Mouse (Mus musculus): ENCODE results near the gene Setd4. TPM values are rescaled to one million over a fixed set of nuclear protein-coding genes. Genes with fewer than 3 reads are reported as not detected.

The Setd4 gene
- polyA plus RNA-seq, 1 experiment from 2014 or later = 6.3 TPM

DNA sequence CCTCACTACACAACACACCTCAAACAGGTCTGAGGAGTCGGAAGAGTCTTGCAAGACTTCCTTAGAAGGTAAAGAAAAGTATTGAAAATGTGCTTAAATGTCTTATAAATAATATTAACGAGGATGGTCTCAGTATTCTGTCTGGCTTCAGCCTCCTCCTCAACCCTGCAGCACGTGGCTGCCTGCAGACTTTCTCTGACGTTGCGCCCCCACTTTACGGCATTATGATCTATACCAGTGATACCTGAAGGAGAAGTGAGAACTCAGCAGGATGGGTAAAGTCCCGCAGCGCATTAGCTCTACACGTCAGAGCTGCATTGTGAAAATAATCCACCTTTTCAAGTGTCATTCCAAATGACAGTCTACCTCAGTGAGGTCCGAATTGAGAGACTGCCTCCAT lies 9.4 kb downstream of the Setd4 start:
- no peaks in the 10 kb centered on the region for H3K9me3 ChIP-seq (ENCODE audit: low read length)
- peaks cover 20% of the 10 kb centered on the region for H3K36me3 ChIP-seq (replicated peaks; ENCODE audit: insufficient read depth, low read length)
- peaks cover 2% of the 10 kb centered on the region for H3K4me1 ChIP-seq (ENCODE audit: insufficient read depth)
- H3K9ac ChIP-seq (replicated peaks) = no peak overlapping the region
- WGBS (ENCODE audit: insufficient replicate concordance) = 84% methylated on average over 10 of the region's 10 CpGs
- TF ChIP-seq EP300 (IDR thresholded peaks at IDR 0.05; ENCODE audit: low read depth) (no peak), CTCF (IDR thresholded peaks at IDR 0.05; ENCODE audit: low read depth) (no peak)
- ATAC-seq (no peak), DNase-seq (no peak)
- H3K27me3 ChIP-seq (ENCODE audit: insufficient read depth, low read length) = no peaks in the 10 kb centered on the region
- H3K4me3 ChIP-seq (ENCODE audit: low read depth, low read length) = no peak overlapping the region
- no peak overlapping the region for H3K4me2 ChIP-seq (ENCODE audit: low read depth, low read length)
- no peak overlapping the region for H3K27ac ChIP-seq (ENCODE audit: low read depth)

DNA sequence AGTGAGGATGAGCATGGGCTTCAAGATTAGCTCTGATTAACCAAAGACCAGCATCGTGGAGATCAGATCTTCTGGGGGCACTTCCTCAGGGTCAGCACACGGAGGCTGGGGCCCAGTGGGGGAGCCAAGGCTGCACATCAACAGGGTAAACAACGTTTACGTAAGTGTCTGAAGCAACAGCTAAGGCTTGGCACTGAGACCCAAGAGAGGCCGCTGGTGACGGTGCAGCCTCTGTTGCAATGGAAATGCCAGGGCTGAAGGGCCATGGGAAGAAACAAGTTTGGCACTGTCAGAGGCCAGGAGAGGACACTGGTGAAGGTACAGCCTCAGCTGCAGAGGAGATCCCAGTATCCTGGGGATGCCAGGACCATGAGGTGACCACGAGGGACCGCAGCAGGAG lies 10.5 kb downstream of the Setd4 start:
- Histone ChIP-seq H3K27me3 (ENCODE audit: insufficient read depth, low read length) (no peaks in the 10 kb centered on the region), H3K4me3 (ENCODE audit: low read depth, low read length) (no peak overlapping the region), H3K4me2 (ENCODE audit: low read depth, low read length) (no peak overlapping the region), H3K9ac (replicated peaks) (no peak overlapping the region), H3K27ac (ENCODE audit: low read depth) (peak overlapping the region; percentile 88), H3K4me1 (ENCODE audit: insufficient read depth) (no peaks in the 10 kb centered on the region), H3K36me3 (replicated peaks; ENCODE audit: insufficient read depth, low read length) (peaks cover 18% of the 10 kb centered on the region), H3K9me3 (ENCODE audit: low read length) (no peaks in the 10 kb centered on the region)
- TF ChIP-seq CTCF (IDR thresholded peaks at IDR 0.05; ENCODE audit: low read depth) = no peak
- no peak for TF ChIP-seq EP300 (IDR thresholded peaks at IDR 0.05; ENCODE audit: low read depth)
- ATAC-seq (peak; percentile 47), DNase-seq (peak; percentile 38)
- WGBS (ENCODE audit: insufficient replicate concordance) = 78% methylated on average over 8 of the region's 8 CpGs

DNA sequence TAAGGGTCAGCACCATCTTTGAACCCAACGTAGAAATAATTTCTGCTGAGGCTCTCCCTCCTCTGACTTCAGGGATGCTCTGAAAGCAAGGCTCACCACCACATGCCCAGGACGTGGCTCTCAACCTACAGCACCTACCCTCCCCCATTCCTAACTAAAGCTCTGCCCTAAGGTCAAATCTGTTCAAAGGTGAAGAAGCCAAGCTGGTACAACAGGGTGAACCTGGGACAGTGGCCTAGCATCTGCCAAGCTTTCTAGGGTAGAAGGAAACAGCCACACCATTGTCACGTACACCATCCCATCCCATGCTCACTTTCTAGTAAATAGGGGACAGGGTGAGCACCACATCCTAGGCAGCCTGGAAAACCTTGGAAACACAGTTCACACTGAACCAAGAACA lies 11.2 kb downstream of the Setd4 start:
- Histone ChIP-seq H3K9me3 (ENCODE audit: low read length) (no peaks in the 10 kb centered on the region), H3K27ac (ENCODE audit: low read depth) (peak overlapping the region; percentile 88), H3K27me3 (ENCODE audit: insufficient read depth, low read length) (no peaks in the 10 kb centered on the region), H3K9ac (replicated peaks) (no peak overlapping the region), H3K4me1 (ENCODE audit: insufficient read depth) (peaks cover 5% of the 10 kb centered on the region; the same call in 1 of the 2 replicates), H3K4me2 (ENCODE audit: low read depth, low read length) (no peak overlapping the region), H3K36me3 (replicated peaks; ENCODE audit: insufficient read depth, low read length) (peaks cover 14% of the 10 kb centered on the region), H3K4me3 (ENCODE audit: low read depth, low read length) (no peak overlapping the region)
- 74% methylated on average over 3 of the region's 3 CpGs for WGBS (ENCODE audit: insufficient replicate concordance)
- DNase-seq (no peak), ATAC-seq (no peak)
- no peak for TF ChIP-seq EP300 (IDR thresholded peaks at IDR 0.05; ENCODE audit: low read depth)
- TF ChIP-seq CTCF (IDR thresholded peaks at IDR 0.05; ENCODE audit: low read depth) = no peak

DNA sequence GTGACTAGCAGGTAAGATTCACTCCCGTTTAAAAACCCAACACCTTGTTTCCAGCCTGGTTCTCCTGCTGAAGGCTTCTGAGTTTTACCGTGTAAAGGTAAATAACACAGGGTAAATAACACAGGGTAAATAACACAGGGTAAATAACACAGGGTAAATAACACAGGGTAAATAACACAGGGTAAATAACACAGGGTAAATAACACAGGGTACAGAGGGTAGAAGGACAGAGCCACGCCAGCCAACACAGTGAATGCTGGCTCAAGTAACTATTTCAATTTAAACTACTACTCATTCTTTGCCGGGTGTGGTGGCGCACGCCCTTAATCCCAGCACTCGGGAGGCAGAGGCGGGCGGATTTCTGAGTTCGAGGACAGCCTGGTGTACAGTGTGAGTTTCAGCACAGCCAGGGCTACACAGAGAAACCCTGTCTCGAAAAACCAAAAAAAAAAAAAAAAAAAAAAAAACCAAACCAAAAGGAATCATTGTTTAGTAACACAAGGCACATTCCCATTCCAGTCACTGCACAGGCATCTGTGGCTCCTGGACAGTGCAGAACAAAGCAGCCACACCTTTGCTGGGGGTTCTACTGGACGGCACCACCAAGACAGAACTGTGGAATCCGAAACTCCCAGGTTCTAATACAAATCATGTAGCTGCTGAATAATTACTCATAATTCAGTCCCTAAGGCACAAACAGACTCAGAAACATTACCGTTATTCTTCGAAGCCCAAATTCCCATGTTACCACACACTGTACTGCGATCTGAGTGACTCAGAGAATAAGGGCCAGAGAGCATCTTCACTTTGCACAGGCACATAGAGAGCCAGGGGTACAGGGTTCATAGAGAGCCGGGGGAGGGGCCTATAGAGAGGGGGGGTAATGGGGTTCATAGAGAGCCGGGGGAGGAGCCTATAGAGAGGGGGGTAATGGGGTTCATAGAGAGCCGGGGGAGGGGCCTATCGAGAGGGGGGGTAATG lies 12.1 kb downstream of the Setd4 start:
- peak overlapping the region; percentile 43 for H3K4me2 ChIP-seq (ENCODE audit: low read depth, low read length)
- H3K9ac ChIP-seq (replicated peaks) = no peak overlapping the region
- H3K27me3 ChIP-seq (ENCODE audit: insufficient read depth, low read length) = no peaks in the 10 kb centered on the region
- ATAC-seq (peak; percentile 74), DNase-seq (no peak)
- peak overlapping the region; percentile 88 for H3K27ac ChIP-seq (ENCODE audit: low read depth)
- H3K4me1 ChIP-seq (ENCODE audit: insufficient read depth) = peaks cover 8% of the 10 kb centered on the region; the same call in 1 of the 2 replicates
- no peak overlapping the region for H3K4me3 ChIP-seq (ENCODE audit: low read depth, low read length)
- H3K36me3 ChIP-seq (replicated peaks; ENCODE audit: insufficient read depth, low read length) = peaks cover 9% of the 10 kb centered on the region
- WGBS (ENCODE audit: insufficient replicate concordance) = 70% methylated on average over 20 of the region's 20 CpGs
- no peaks in the 10 kb centered on the region for H3K9me3 ChIP-seq (ENCODE audit: low read length)
- TF ChIP-seq EP300 (IDR thresholded peaks at IDR 0.05; ENCODE audit: low read depth) (no peak), CTCF (IDR thresholded peaks at IDR 0.05; ENCODE audit: low read depth) (no peak)

DNA sequence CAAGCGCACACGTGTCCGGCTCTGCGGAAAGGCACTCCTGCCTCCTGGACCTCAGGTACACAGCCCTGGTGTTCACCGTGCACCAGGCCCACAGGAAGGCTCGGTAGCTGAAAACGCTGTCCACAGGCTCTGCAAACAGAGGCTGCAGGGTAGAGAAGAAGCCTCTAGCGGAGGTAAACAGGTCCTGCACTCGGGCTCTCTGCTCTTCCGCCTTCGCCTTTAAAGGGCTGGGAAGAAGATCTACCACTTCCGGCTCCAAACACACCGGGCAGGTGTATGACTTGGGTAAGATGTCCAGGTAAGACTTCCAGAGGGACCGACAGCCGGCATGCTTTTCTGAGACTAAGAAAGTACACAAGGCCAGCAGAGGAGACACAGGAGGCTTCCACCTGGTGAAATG lies 12.9 kb downstream of the Setd4 start:
- H3K9me3 ChIP-seq (ENCODE audit: low read length) = no peaks in the 10 kb centered on the region
- H3K27me3 ChIP-seq (ENCODE audit: insufficient read depth, low read length) = no peaks in the 10 kb centered on the region
- peak overlapping the region; percentile 88 for H3K27ac ChIP-seq (ENCODE audit: low read depth)
- H3K4me1 ChIP-seq (ENCODE audit: insufficient read depth) = peaks cover 8% of the 10 kb centered on the region; the same call in 1 of the 2 replicates
- H3K36me3 ChIP-seq (replicated peaks; ENCODE audit: insufficient read depth, low read length) = peaks cover 12% of the 10 kb centered on the region
- 0 out of 2 replicates have a peak overlapping the region, but pooled peaks have one; percentile 3 for H3K4me3 ChIP-seq (ENCODE audit: low read depth, low read length)
- peak overlapping the region; percentile 43 for H3K4me2 ChIP-seq (ENCODE audit: low read depth, low read length)
- TF ChIP-seq CTCF (IDR thresholded peaks at IDR 0.05; ENCODE audit: low read depth) = peak; percentile 26
- TF ChIP-seq EP300 (IDR thresholded peaks at IDR 0.05; ENCODE audit: low read depth) = no peak
- DNase-seq (peak; percentile 35), ATAC-seq (peak; percentile 79)
- H3K9ac ChIP-seq (replicated peaks) = no peak overlapping the region
- WGBS (ENCODE audit: insufficient replicate concordance) = 74% methylated on average over 15 of the region's 15 CpGs

DNA sequence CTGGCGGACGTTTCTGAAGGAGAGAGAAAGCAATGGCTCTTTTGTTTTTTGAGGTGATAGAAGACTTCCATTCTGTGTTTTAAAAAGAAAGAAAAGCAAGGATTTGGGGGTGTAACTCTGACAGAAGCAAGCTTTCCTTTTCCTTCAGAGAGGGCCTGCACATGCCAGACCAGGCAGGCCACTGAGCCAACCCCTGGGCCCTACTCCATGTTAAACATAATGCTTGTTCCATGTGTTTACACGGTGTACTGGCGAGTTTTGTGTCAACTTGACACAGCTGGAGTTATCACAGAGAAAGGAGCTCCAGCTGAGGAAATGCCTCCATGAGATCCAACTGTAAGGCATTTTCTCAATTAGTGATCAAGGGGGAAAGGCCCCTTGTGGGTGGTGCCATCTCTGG lies 15.6 kb downstream of the Setd4 start:
- DNase-seq = no peak
- no peak overlapping the region for H3K9ac ChIP-seq (replicated peaks)
- H3K4me3 ChIP-seq (ENCODE audit: low read depth, low read length) = no peak overlapping the region
- WGBS (ENCODE audit: insufficient replicate concordance) = 63% methylated on average over 4 of the region's 4 CpGs
- peaks cover 12% of the 10 kb centered on the region for H3K36me3 ChIP-seq (replicated peaks; ENCODE audit: insufficient read depth, low read length)
- no peaks in the 10 kb centered on the region for H3K9me3 ChIP-seq (ENCODE audit: low read length)
- H3K4me2 ChIP-seq (ENCODE audit: low read depth, low read length) = no peak overlapping the region
- ATAC-seq = no peak
- H3K27ac ChIP-seq (ENCODE audit: low read depth) = no peak overlapping the region
- TF ChIP-seq EP300 (IDR thresholded peaks at IDR 0.05; ENCODE audit: low read depth) = no peak
- no peak for TF ChIP-seq CTCF (IDR thresholded peaks at IDR 0.05; ENCODE audit: low read depth)
- no peaks in the 10 kb centered on the region for H3K27me3 ChIP-seq (ENCODE audit: insufficient read depth, low read length)
- peaks cover 12% of the 10 kb centered on the region; the same call in 1 of the 2 replicates for H3K4me1 ChIP-seq (ENCODE audit: insufficient read depth)

Data from liver, postnatal 0 days (tissue).